Mouse (Mus musculus) lung, postnatal 0 days (tissue): Measurements from ENCODE around the gene Polr1a.

ENCODE experiments used
- CTCF ChIP-seq: IDR thresholded peaks from 2 replicates; pipeline ENCODE4 v1.5.1; 2016; ENCODE audit warnings: antibody characterized with exemption, mild to moderate bottlenecking
- EP300 ChIP-seq: IDR thresholded peaks from 2 replicates; pipeline ENCODE4 v1.6.1; 2016; ENCODE audit warnings: antibody characterized with exemption, mild to moderate bottlenecking, control low read depth

- TF ChIP-seq CTCF = no peak
- no peak for TF ChIP-seq EP300
These were observed 59.0 kb downstream of the Polr1a start for GRCm38 (mm10) chr6:71967847-71968246.
